Mouse (Mus musculus): ENCODE measurements around the gene Ung.

DNA sequence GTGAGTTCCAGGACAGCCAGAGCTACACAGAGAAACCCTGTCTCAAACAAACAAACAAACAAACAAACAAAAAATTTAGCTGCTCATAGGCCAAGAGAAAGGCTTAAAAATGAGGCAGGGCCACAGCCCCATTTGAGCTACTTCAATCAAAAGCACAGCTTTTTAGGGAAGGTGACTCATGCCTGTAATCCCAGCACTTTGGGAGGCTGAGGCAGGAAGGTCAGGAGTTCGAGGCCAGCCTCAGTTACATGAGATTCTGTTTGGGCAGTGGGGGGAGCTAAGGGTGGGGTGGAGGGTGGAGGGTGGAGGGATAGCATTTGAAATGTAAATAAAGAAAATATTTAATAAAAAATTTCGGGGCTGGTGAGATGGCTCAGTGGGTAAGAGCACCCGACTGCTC is 42.8 kb downstream of the Ung start:
- no peak for TF ChIP-seq CTCF (IDR thresholded peaks at IDR 0.05; ENCODE audit: low read depth)
- no peak for TF ChIP-seq EP300 (IDR thresholded peaks at IDR 0.05; ENCODE audit: low read depth)

Data from liver, postnatal 0 days (tissue).